Mouse (Mus musculus): Measurements from ENCODE around the gene Olfr1497. TPM values are rescaled to one million over a fixed set of nuclear protein-coding genes. Genes with fewer than 3 reads are reported as not detected.

Gene Olfr1497
- polyA plus RNA-seq, 1 experiment: not detected

- 86% methylated on average over 1 of the region's 1 CpGs for WGBS
- Histone ChIP-seq H3K4me1 (ENCODE audit: control insufficient read depth, insufficient read depth, insufficient read length) (no peaks in the 10 kb centered on the region), H3K4me3 (ENCODE audit: extremely low read depth, insufficient read depth, insufficient read length) (no peak within 1 kb of the TSS), H3K27me3 (ENCODE audit: control insufficient read depth, insufficient read depth, low read length) (no peaks in the 10 kb centered on the region), H3K27ac (ENCODE audit: insufficient read depth, low read length) (no peak within 1 kb of the TSS), H3K36me3 (ENCODE audit: control insufficient read depth, insufficient read depth, low read length) (no peaks in the 10 kb centered on the region)
- no peak for TF ChIP-seq CTCF (IDR thresholded peaks at IDR 0.05; ENCODE audit: extremely low read depth, insufficient read depth, insufficient read length, insufficient replicate concordance)
- TF ChIP-seq POLR2A (IDR thresholded peaks at IDR 0.05; ENCODE audit: low read depth, low read length): no peak
- no peak for DNase-seq (ENCODE audit: low read depth in 1 of 2, low spot score in 2 of 2)
Measured at GRCm38 (mm10) chr19:13777578-13777977, 20.4 kb downstream of the Olfr1497 start, which contains the start of gene Olfr1496. Olfr1496 (plus strand) TSS chr19:13777878.

- Histone ChIP-seq H3K36me3 (ENCODE audit: control insufficient read depth, insufficient read depth, low read length) (no peaks in the 10 kb centered on the region), H3K4me1 (ENCODE audit: control insufficient read depth, insufficient read depth, insufficient read length) (no peaks in the 10 kb centered on the region), H3K27me3 (ENCODE audit: control insufficient read depth, insufficient read depth, low read length) (no peaks in the 10 kb centered on the region), H3K27ac (ENCODE audit: insufficient read depth, low read length) (no peak overlapping the region), H3K4me3 (ENCODE audit: extremely low read depth, insufficient read depth, insufficient read length) (no peak overlapping the region)
- WGBS: 91% methylated on average over 9 of the region's 9 CpGs
- TF ChIP-seq CTCF (IDR thresholded peaks at IDR 0.05; ENCODE audit: extremely low read depth, insufficient read depth, insufficient read length, insufficient replicate concordance) (no peak), POLR2A (IDR thresholded peaks at IDR 0.05; ENCODE audit: low read depth, low read length) (no peak)
- no peak for DNase-seq (ENCODE audit: low read depth in 1 of 2, low spot score in 2 of 2)
Measured at GRCm38 (mm10) chr19:13768565-13769276, 29.3 kb downstream of the Olfr1497 start.

GRCm38 (mm10) chr19:13764306-13764705, 33.7 kb downstream of the Olfr1497 start, which contains the start of gene Olfr1495:
Olfr1495 (plus strand) TSS chr19:13764606.
- DNase-seq (ENCODE audit: low read depth in 1 of 2, low spot score in 2 of 2): no peak
- no peaks in the 10 kb centered on the region for H3K27me3 ChIP-seq (ENCODE audit: control insufficient read depth, insufficient read depth, low read length)
- no peak for TF ChIP-seq POLR2A (IDR thresholded peaks at IDR 0.05; ENCODE audit: low read depth, low read length)
- TF ChIP-seq CTCF (IDR thresholded peaks at IDR 0.05; ENCODE audit: extremely low read depth, insufficient read depth, insufficient read length, insufficient replicate concordance): no peak
- WGBS: 88% methylated on average over 3 of the region's 3 CpGs
- no peak within 1 kb of the TSS for H3K4me3 ChIP-seq (ENCODE audit: extremely low read depth, insufficient read depth, insufficient read length)
- no peaks in the 10 kb centered on the region for H3K36me3 ChIP-seq (ENCODE audit: control insufficient read depth, insufficient read depth, low read length)
- H3K27ac ChIP-seq (ENCODE audit: insufficient read depth, low read length): no peak within 1 kb of the TSS
- no peaks in the 10 kb centered on the region for H3K4me1 ChIP-seq (ENCODE audit: control insufficient read depth, insufficient read depth, insufficient read length)

GRCm38 (mm10) chr19:13749366-13749765, 48.6 kb downstream of the Olfr1497 start:
- no peak for DNase-seq (ENCODE audit: low read depth in 1 of 2, low spot score in 2 of 2)

More at GRCm38 (mm10) chr19:13749366-13749765, 48.6 kb downstream of the Olfr1497 start:
- no peaks in the 10 kb centered on the region for H3K4me1 ChIP-seq (ENCODE audit: control insufficient read depth, insufficient read depth, insufficient read length)
- no peaks in the 10 kb centered on the region for H3K36me3 ChIP-seq (ENCODE audit: control insufficient read depth, insufficient read depth, low read length)
- H3K27me3 ChIP-seq (ENCODE audit: control insufficient read depth, insufficient read depth, low read length): no peaks in the 10 kb centered on the region
- TF ChIP-seq POLR2A (IDR thresholded peaks at IDR 0.05; ENCODE audit: low read depth, low read length): no peak
- no peak for TF ChIP-seq CTCF (IDR thresholded peaks at IDR 0.05; ENCODE audit: extremely low read depth, insufficient read depth, insufficient read length, insufficient replicate concordance)
- H3K27ac ChIP-seq (ENCODE audit: insufficient read depth, low read length): no peak overlapping the region
- 68% methylated on average over 1 of the region's 1 CpGs for WGBS
- no peak overlapping the region for H3K4me3 ChIP-seq (ENCODE audit: extremely low read depth, insufficient read depth, insufficient read length)

Other genes with a start within 250 kb of the Olfr1497 start
- not detected in 2 replicates for gene Olfr1484, start 214.7 kb downstream of the Olfr1497 start, polyA plus RNA-seq (2012; rRNA removed)
- not detected in 2 replicates for gene Olfr1487, start 180.8 kb downstream of the Olfr1497 start, polyA plus RNA-seq (2012; rRNA removed)
- not detected in 2 replicates for gene Olfr1489, start 166.6 kb downstream of the Olfr1497 start, polyA plus RNA-seq (2012; rRNA removed)
- not detected in 2 replicates for gene Olfr1490, start 147.1 kb downstream of the Olfr1497 start, polyA plus RNA-seq (2012; rRNA removed)
- not detected in 2 replicates for gene Olfr1491, start 100.9 kb downstream of the Olfr1497 start, polyA plus RNA-seq (2012; rRNA removed)
- not detected in 2 replicates for gene Olfr1493-ps1, start 74.9 kb downstream of the Olfr1497 start, polyA plus RNA-seq (2012; rRNA removed)
- not detected in 2 replicates for gene Olfr1494, start 58.5 kb downstream of the Olfr1497 start, polyA plus RNA-seq (2012; rRNA removed)
- gene Olfr1495, start 33.6 kb downstream of the Olfr1497 start, polyA plus RNA-seq (2012; rRNA removed): not detected in 2 replicates
- not detected in 2 replicates for gene Olfr1496, start 20.3 kb downstream of the Olfr1497 start, polyA plus RNA-seq (2012; rRNA removed)
- gene Olfr1499, start 21.2 kb upstream of the Olfr1497 start, polyA plus RNA-seq (2012; rRNA removed): not detected in 2 replicates
- gene Olfr1500, start 32.3 kb upstream of the Olfr1497 start, polyA plus RNA-seq (2012; rRNA removed): not detected in 2 replicates
- gene Olfr1501, start 52.5 kb upstream of the Olfr1497 start, polyA plus RNA-seq (2012; rRNA removed): not detected in 2 replicates
- gene Olfr1502, start 63.6 kb upstream of the Olfr1497 start, polyA plus RNA-seq (2012; rRNA removed): not detected in 2 replicates
- not detected in 2 replicates for gene Olfr1504, start 99.7 kb upstream of the Olfr1497 start, polyA plus RNA-seq (2012; rRNA removed)
- not detected in 2 replicates for gene Olfr1505, start 115.3 kb upstream of the Olfr1497 start, polyA plus RNA-seq (2012; rRNA removed)

Measured in spleen, adult 2 months (tissue).